Mouse (Mus musculus) frontal cortex, adult 2 months (tissue): ENCODE data around the gene Dnajc2. TPM values are rescaled to one million over a fixed set of nuclear protein-coding genes. Genes with fewer than 3 reads are reported as not detected.

Experiments
- polyA plus RNA-seq: library from polyadenylated mRNA; depleted of rRNA; stranded (reverse); fragments of >200 nt; gene quantifications from 2 replicates; pipeline ENCODE4 v1.2.3, GENCODE M21; 2012; rRNA removed

The Dnajc2 gene
- polyA plus RNA-seq, 1 experiment = 24.1 TPM

Other genes with a start within 250 kb of the Dnajc2 start
- gene Lrrc17, start 241.7 kb downstream of the Dnajc2 start, polyA plus RNA-seq = 0.23 and 0.36 TPM in 2 replicates
- gene Fbxl13, start 139.6 kb downstream of the Dnajc2 start, polyA plus RNA-seq = 0.15 and 0.20 TPM in 2 replicates
- gene Armc10, start 139.4 kb downstream of the Dnajc2 start, polyA plus RNA-seq = 26.6 and 27.2 TPM in 2 replicates
- gene Napepld, start 83.9 kb downstream of the Dnajc2 start, polyA plus RNA-seq = 7.6 and 7.8 TPM in 2 replicates
- gene Pmpcb, start 48.1 kb downstream of the Dnajc2 start, polyA plus RNA-seq = 56.2 and 61.2 TPM in 2 replicates
- gene Psmc2, start within 50 bp of the Dnajc2 start, polyA plus RNA-seq = 91.4 and 96.8 TPM in 2 replicates
- 0.12 and 0.15 TPM in 2 replicates for gene Slc26a5, start 80.4 kb upstream of the Dnajc2 start, polyA plus RNA-seq